Mouse (Mus musculus) left cerebral cortex, adult 8-10 months (tissue): Measurements from ENCODE around the gene Map3k5. TPM values are rescaled to one million over a fixed set of nuclear protein-coding genes. Genes with fewer than 3 reads are reported as not detected.
"Not testable (repeated sequence)": the region's sequence is repeated elsewhere in the genome, so short reads cannot be mapped to it uniquely, and the experiment has no call there.

Experiments used
- DNase-seq, 2 experiments: peaks; one replicate each; pipeline ENCODE4 v3.0.0; 2022; ENCODE audit warnings: low spot score in 2 of 2
- total RNA-seq, 4 experiments: library from RNA; stranded (reverse); gene quantifications; 2 replicates each; pipeline ENCODE4 v1.2.4; 2022

Gene Map3k5
- 10 to 100 TPM; 44.2 to 58.0 (median 49.3) TPM for total RNA-seq

- peak in 1 of 2 experiments; percentile 42 for DNase-seq
Measured at GRCm38 (mm10) chr10:19934384-19935294, at the start of gene Map3k5. TSS of gene Map3k5 (plus strand) at chr10:19934472.

GRCm38 (mm10) chr10:19886249-19886648, 48.0 kb upstream of the Map3k5 start:
- DNase-seq: no peak

GRCm38 (mm10) chr10:19889908-19890307, 44.4 kb upstream of the Map3k5 start:
- DNase-seq: no peak

GRCm38 (mm10) chr10:19891686-19892085, 42.6 kb upstream of the Map3k5 start:
- no peak for DNase-seq

GRCm38 (mm10) chr10:19893146-19893545, 41.1 kb upstream of the Map3k5 start:
- no peak for DNase-seq

GRCm38 (mm10) chr10:19893976-19894375, 40.3 kb upstream of the Map3k5 start:
- DNase-seq: no peak

GRCm38 (mm10) chr10:19900191-19900590, 34.1 kb upstream of the Map3k5 start:
- DNase-seq: no peak

- DNase-seq: no peak
Measured at GRCm38 (mm10) chr10:19901992-19902391, 32.3 kb upstream of the Map3k5 start.

GRCm38 (mm10) chr10:19904077-19904820, 30.0 kb upstream of the Map3k5 start:
- peak; percentile 39 to 88 for DNase-seq

GRCm38 (mm10) chr10:19907246-19907804, 26.9 kb upstream of the Map3k5 start, which contains the start of gene Pex7:
TSS of gene Pex7 (minus strand) at chr10:19907689.
- peak; percentile 93 to 94 for DNase-seq

GRCm38 (mm10) chr10:19908076-19908475, 26.2 kb upstream of the Map3k5 start:
- no peak for DNase-seq

GRCm38 (mm10) chr10:19910516-19910915, 23.8 kb upstream of the Map3k5 start:
- no peak for DNase-seq

GRCm38 (mm10) chr10:19911583-19911982, 22.7 kb upstream of the Map3k5 start:
- no peak for DNase-seq

- no peak for DNase-seq
Measured at GRCm38 (mm10) chr10:19913806-19914205, 20.5 kb upstream of the Map3k5 start.

GRCm38 (mm10) chr10:19915301-19915700, 19.0 kb upstream of the Map3k5 start:
- DNase-seq: peak in 1 of 2 experiments; percentile 54

GRCm38 (mm10) chr10:19922410-19922809, 11.9 kb upstream of the Map3k5 start:
- no peak for DNase-seq

GRCm38 (mm10) chr10:19924256-19924655, 10.0 kb upstream of the Map3k5 start:
- DNase-seq: no peak

- DNase-seq: not testable (repeated sequence)
Measured at GRCm38 (mm10) chr10:19926391-19926897, 7.8 kb upstream of the Map3k5 start.

GRCm38 (mm10) chr10:19928205-19928604, 6.1 kb upstream of the Map3k5 start:
- no peak for DNase-seq

GRCm38 (mm10) chr10:19932986-19933385, 1.3 kb upstream of the Map3k5 start:
- DNase-seq: no peak

- peak; percentile 63 to 72 for DNase-seq
Measured at GRCm38 (mm10) chr10:19933511-19934383, 525 bp upstream of the Map3k5 start.
